Mouse (Mus musculus): Measurements from ENCODE around the gene Srp9. TPM values are rescaled to one million over a fixed set of nuclear protein-coding genes. Genes with fewer than 3 reads are reported as not detected.

The Srp9 gene
- polyA plus RNA-seq, 1 experiment from 2014 or later: 158 TPM

DNA sequence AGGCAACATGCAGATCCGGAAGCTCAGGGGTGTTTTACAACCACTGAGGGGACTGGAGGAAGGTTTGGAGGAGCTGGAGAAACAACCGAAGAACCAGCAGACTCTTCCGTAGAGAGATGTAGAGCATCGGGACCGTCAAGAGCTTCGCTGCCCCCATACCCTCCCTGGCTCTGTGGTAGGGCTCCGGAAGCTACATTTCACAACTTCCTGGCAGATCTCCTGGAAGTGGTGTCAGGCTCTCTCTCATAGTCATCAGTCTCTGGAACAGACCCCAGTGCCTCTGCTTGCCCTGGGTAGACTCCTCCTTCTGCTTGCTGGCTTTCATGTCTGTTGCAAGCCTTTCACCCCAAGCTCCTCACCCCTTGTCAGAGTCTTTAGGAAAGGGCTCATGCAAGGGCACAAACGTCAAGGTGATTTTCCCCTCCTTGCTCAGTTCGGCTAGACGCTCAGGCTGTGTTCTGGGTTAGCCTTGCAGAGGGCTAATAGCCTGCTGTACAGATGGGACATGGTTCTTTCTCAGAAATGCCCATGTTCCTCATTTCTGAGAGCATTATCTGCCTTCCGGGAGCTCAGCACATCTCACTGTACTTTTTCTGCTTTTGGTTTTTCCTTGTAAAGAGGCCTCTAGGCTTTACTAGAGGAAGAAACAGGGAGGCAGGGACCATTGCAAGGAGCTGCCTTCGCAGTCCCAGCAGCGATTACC lies 16.0 kb upstream of the Srp9 start:
- Histone ChIP-seq H3K9ac (no peak overlapping the region), H3K4me2 (no peak overlapping the region), H3K27ac (no peak overlapping the region), H3K27me3 (replicated peaks) (no peaks in the 10 kb centered on the region), H3K4me1 (peaks cover 19% of the 10 kb centered on the region), H3K36me3 (no peaks in the 10 kb centered on the region), H3K4me3 (replicated peaks) (no peak overlapping the region), H3K9me3 (no peaks in the 10 kb centered on the region)
- 66% methylated on average over 13 of the region's 13 CpGs for WGBS
- no peak for ATAC-seq (ENCODE audit: insufficient read depth, low FRiP score, low read depth)

DNA sequence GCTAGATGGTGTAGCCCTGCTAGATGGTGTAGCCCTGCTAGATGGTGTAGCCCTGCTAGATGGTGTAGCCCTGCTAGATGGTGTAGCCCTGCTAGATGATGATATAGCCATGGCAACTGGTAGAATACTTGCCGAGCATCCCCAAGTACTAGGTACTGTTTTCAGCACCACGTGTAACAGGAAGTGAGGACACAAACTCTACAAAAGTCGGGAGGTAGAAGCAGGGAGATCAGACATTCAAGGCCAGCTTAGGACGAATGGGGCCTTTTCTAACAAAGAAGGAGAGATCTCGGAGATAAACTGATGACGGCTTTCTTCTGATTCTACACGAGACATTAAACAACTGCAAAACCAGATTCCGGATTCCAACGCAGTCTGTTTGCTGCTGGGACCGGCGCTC lies 14.4 kb upstream of the Srp9 start:
- Histone ChIP-seq H3K9me3 (no peaks in the 10 kb centered on the region), H3K27ac (no peak overlapping the region), H3K4me2 (no peak overlapping the region), H3K27me3 (replicated peaks) (no peaks in the 10 kb centered on the region), H3K36me3 (no peaks in the 10 kb centered on the region), H3K4me1 (peaks cover 19% of the 10 kb centered on the region), H3K4me3 (replicated peaks) (no peak overlapping the region), H3K9ac (no peak overlapping the region)
- 83% methylated on average over 11 of the region's 11 CpGs for WGBS
- no peak for ATAC-seq (ENCODE audit: insufficient read depth, low FRiP score, low read depth)

DNA sequence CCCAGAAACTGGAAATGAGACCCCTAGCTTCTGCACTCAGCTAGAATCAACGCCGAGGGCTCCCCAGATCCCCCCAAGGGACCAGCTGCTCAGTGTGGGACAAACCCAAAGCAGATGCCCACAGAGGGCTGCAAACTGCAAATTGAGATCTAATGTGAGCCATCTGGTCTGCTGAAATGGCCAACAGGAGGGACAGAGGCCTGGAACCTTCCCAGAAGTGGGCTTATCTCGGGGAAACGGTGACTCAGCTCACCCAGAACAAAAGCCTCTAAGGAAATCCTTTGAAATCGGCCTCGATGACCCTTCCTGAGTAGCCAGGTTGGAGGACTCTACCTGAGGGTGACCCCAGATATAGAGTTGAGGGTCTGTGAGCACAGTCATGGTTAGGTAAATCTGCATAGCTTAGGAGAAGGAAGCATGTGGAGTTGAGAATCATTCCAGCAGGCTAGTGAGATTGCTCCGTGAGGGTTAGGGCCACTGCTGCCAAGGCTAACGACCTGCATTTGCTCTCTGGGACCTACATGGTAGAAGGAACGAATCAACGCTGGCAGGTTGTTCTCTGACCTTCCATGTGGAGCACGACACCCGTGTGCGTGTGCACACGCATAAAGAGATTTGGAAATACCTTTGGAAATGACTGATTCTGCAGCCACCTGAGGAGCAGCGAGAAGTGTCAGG lies 13.7 kb upstream of the Srp9 start:
- H3K27me3 ChIP-seq (replicated peaks): no peaks in the 10 kb centered on the region
- no peaks in the 10 kb centered on the region for H3K36me3 ChIP-seq
- 70% methylated on average over 15 of the region's 15 CpGs for WGBS
- no peak overlapping the region for H3K4me3 ChIP-seq (replicated peaks)
- no peak overlapping the region for H3K9ac ChIP-seq
- no peak for ATAC-seq (ENCODE audit: insufficient read depth, low FRiP score, low read depth)
- peaks cover 19% of the 10 kb centered on the region for H3K4me1 ChIP-seq
- no peak overlapping the region for H3K4me2 ChIP-seq
- H3K9me3 ChIP-seq: no peaks in the 10 kb centered on the region
- H3K27ac ChIP-seq: no peak overlapping the region

DNA sequence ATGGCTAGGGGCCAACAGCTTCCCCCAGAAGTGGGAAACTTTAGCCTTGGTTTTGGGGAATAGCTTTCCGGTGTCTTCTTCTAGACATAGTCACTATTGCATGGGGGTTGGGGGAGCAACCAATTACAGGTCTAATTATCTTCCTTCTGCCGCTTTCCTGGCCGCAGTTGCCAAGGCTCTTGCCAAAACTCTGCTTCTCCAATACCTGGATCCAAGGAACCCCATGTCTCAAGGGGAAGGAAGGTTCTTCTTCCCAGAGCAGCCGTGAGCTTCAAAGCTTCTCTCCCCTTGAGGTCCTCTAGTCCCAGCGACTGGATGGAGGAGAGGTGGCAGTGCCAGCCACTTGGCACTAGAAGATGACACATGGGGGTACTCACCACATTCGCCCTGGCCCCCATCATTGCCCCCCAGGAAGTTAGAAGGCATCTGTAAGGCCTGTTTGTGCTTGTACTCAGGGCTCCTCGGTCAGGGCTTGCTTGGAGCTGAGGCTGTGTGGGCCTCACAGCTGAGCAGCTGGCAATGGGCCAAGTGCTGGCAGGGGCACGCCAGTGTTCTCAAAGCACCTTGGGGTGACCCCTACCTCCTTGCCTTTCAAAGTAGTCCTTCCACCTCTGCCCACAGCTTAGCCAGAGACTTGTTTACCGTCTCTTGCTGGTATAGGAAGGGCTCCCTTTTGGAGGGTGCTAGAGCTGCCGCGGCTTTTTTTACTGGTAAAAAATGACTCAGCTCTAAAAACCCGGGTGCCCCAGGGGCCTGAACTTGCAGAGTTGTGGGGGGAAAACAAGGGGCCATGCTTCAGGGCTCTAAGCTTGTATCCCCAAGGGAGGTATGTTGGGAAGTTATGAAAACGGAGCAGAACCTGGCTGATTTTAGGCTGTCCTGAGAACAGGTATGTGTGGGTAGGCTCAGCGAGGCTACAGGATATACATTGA lies 12.9 kb upstream of the Srp9 start:
- ATAC-seq (ENCODE audit: insufficient read depth, low FRiP score, low read depth): peak; percentile 50
- Histone ChIP-seq H3K9me3 (no peaks in the 10 kb centered on the region), H3K4me3 (replicated peaks) (no peak overlapping the region), H3K9ac (no peak overlapping the region), H3K27me3 (replicated peaks) (no peaks in the 10 kb centered on the region), H3K27ac (peak overlapping the region; percentile 12; the same call in 1 of the 2 replicates), H3K4me2 (no peak overlapping the region), H3K4me1 (peaks cover 19% of the 10 kb centered on the region), H3K36me3 (no peaks in the 10 kb centered on the region)
- 67% methylated on average over 14 of the region's 14 CpGs for WGBS

DNA sequence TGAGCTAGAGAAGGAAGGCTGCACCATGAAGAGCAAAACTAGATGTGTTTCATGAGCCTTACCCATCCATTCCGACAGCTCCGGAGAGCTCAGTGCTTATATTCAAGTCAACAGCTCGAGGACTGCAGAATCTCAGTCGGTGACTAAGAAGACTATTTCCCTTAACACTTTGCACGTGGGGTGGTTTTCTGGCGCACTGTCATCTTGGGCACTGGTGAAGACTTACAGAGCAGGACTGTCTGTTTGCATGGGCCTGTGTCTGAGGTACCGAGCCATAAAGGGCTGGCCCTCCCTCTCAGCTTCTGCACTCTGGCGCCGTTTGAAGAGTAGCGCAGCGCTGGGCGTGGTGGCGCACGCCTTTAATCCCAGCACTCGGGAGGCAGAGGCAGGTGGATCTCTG lies 12.2 kb upstream of the Srp9 start:
- peaks cover 19% of the 10 kb centered on the region for H3K4me1 ChIP-seq
- H3K4me3 ChIP-seq (replicated peaks): no peak overlapping the region
- no peaks in the 10 kb centered on the region for H3K9me3 ChIP-seq
- no peak overlapping the region for H3K9ac ChIP-seq
- ATAC-seq (ENCODE audit: insufficient read depth, low FRiP score, low read depth): no peak
- 82% methylated on average over 15 of the region's 15 CpGs for WGBS
- no peak overlapping the region for H3K4me2 ChIP-seq
- 0 out of 2 replicates have a peak overlapping the region, but pooled peaks have one; percentile 12 for H3K27ac ChIP-seq
- H3K27me3 ChIP-seq (replicated peaks): no peaks in the 10 kb centered on the region
- H3K36me3 ChIP-seq: no peaks in the 10 kb centered on the region

DNA sequence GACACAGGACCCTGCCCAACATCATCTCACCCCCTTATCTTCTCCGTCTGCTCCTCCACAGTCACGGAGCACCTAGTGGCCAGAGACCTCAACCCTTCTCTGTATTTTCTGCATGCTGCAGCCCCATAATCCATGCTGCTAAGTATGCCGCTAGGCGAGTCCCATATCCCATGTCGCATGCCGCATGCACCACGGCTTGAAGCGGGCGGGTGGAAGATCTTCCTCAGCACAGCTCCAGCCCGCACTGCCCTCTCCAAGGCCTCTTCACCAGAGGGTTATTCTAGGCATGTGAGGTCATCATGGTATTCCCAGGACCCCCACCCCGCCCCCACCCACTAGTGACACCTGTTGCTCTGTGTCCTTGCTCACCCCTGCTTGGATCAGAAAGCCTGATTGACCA lies 11.4 kb upstream of the Srp9 start:
- H3K4me3 ChIP-seq (replicated peaks): no peak overlapping the region
- no peaks in the 10 kb centered on the region for H3K9me3 ChIP-seq
- no peaks in the 10 kb centered on the region for H3K36me3 ChIP-seq
- H3K27ac ChIP-seq: no peak overlapping the region
- WGBS: 88% methylated on average over 11 of the region's 11 CpGs
- H3K27me3 ChIP-seq (replicated peaks): no peaks in the 10 kb centered on the region
- ATAC-seq (ENCODE audit: insufficient read depth, low FRiP score, low read depth): no peak
- H3K4me1 ChIP-seq: peaks cover 19% of the 10 kb centered on the region
- H3K4me2 ChIP-seq: no peak overlapping the region
- H3K9ac ChIP-seq: no peak overlapping the region

DNA sequence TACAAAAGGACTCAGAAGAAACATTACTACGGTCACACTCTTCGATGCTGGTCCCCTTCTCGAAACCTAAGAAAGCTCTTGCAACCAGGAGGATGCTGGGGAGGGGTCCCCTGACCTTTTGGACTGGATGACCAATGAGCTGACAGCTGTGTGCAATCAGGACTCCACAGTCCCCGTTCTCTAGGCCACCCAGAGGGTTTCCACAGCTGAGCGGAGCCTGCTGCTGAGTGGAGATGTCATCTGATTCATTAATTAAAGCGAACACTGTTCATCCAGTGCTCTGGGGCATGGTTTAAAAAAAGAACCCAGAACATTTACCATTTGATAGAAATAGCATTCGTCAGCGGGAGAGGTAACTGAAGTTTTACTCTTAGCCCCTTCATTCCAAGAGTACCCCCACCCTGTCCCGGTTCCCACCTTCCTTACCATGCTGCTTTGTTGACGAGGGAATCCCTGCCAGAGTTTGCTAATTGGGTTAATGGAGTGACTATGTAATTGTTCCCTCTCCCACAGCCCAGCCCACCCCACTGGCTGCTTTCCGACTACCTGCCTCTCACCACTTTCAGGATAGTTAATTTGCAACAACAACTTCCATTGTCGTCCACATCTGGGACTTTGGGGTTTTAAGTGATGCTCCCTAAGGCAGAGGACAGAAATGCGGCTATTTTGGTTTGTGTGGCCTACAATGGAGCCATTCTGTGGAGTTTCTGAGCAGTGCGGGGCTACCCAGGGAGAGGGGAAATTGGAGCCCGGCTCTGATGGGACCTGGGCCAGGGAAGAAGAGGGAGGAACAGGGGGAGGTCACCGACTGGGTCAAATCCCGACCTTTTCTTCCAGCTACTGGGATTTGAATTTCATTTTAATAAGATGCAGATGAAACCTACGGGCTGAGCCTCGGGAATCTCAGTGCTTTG lies 10.7 kb upstream of the Srp9 start:
- H3K4me2 ChIP-seq: no peak overlapping the region
- H3K36me3 ChIP-seq: no peaks in the 10 kb centered on the region
- ATAC-seq (ENCODE audit: insufficient read depth, low FRiP score, low read depth): no peak
- WGBS: 41% methylated on average over 19 of the region's 19 CpGs
- H3K4me1 ChIP-seq: peaks cover 19% of the 10 kb centered on the region
- H3K27ac ChIP-seq: no peak overlapping the region
- no peaks in the 10 kb centered on the region for H3K9me3 ChIP-seq
- no peaks in the 10 kb centered on the region for H3K27me3 ChIP-seq (replicated peaks)
- no peak overlapping the region for H3K9ac ChIP-seq
- no peak overlapping the region for H3K4me3 ChIP-seq (replicated peaks)

DNA sequence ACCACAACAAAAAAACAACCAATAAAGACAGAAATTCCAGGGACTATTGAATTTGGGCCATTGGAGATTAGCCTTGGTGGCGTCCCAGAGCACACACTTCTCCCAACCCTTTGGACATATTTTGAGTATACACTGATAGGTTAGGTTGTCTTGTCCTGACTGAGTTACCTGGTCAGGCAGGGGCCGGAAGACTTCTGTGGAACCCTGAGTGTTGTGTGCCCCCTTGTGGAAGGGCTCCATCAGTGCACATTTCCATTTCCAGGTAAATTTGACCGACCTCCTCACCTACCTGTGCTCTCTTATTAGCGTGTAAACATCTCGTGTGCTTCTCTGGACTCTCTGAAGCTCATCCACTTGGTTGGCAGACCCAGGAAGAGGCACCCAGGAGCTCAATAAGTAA lies 9.3 kb upstream of the Srp9 start:
- Histone ChIP-seq H3K4me2 (peak overlapping the region; percentile 26; the same call in 1 of the 2 replicates), H3K9me3 (no peaks in the 10 kb centered on the region), H3K4me3 (replicated peaks) (no peak overlapping the region), H3K9ac (no peak overlapping the region), H3K27ac (no peak overlapping the region), H3K4me1 (peaks cover 19% of the 10 kb centered on the region), H3K36me3 (no peaks in the 10 kb centered on the region), H3K27me3 (replicated peaks) (no peaks in the 10 kb centered on the region)
- no peak for ATAC-seq (ENCODE audit: insufficient read depth, low FRiP score, low read depth)
- 19% methylated on average over 5 of the region's 5 CpGs for WGBS

DNA sequence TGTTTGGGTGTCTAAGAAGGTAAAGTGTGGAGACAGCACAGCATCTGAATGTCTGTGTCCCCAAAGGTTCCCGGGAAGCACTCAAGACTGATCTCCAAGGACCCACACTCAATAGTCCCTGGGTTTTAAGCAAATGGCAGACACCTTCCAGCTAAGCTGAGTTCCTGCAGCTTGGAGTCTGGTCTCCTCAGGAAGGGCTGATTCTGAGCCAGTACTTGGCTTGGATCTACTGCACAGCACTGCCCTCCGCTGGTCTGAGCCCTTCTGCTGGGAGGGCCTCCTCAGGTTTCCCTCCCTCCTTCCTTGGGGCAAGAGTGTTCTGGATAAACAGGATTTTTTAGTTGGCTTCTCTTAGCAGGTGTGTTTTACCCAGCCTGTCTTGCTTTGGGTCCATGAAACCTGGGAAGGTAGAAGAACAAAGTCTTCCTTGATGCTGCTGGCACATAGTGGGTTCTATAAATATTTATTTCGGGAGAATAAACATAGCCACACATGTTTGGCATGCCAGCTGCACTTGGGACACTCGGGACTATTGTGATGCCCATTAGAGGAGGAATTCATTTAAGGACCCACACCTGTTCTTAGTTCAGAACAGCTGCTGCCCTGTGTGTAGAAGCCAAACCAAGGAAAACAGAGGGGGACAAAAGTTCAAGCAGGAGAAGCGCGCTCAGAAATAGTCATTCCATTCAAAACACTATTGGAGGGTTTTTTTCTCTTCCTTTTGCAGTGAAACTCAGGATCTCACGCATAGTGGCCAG lies 8.7 kb upstream of the Srp9 start:
- H3K27me3 ChIP-seq (replicated peaks): no peaks in the 10 kb centered on the region
- no peaks in the 10 kb centered on the region for H3K36me3 ChIP-seq
- peak overlapping the region; percentile 26; the same call in 1 of the 2 replicates for H3K4me2 ChIP-seq
- H3K9ac ChIP-seq: no peak overlapping the region
- no peak overlapping the region for H3K4me3 ChIP-seq (replicated peaks)
- 32% methylated on average over 7 of the region's 7 CpGs for WGBS
- H3K9me3 ChIP-seq: no peaks in the 10 kb centered on the region
- H3K4me1 ChIP-seq: peaks cover 14% of the 10 kb centered on the region
- H3K27ac ChIP-seq: no peak overlapping the region
- peak; percentile 65 for ATAC-seq (ENCODE audit: insufficient read depth, low FRiP score, low read depth)

DNA sequence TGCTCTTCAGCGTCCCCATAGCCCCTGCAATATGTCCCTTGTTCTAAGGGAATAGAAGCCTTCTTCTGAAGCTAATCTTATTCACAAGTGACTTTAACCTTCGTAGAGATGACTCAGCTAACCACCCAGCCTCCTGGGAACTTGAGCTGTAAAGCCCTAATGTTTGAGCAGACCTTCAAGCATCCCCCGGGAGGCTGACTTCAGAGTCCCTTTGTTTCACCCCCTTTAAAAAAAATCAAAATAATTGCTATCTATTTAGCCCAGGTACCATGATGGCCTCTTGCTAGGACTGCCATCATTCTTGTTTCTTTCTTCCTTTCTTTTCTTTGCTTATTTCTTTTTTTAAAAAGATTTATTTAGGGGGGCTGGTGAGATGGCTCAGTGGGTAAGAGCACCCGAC lies 2.1 kb upstream of the Srp9 start:
- H3K27ac ChIP-seq: no peak overlapping the region
- no peak overlapping the region for H3K9ac ChIP-seq
- H3K9me3 ChIP-seq: no peaks in the 10 kb centered on the region
- 0 out of 2 replicates have a peak, but pooled peaks cover under 1% of the 10 kb centered on the region for H3K36me3 ChIP-seq
- 76% methylated on average over 4 of the region's 4 CpGs for WGBS
- H3K4me2 ChIP-seq: no peak overlapping the region
- no peaks in the 10 kb centered on the region for H3K27me3 ChIP-seq (replicated peaks)
- H3K4me3 ChIP-seq (replicated peaks): no peak overlapping the region
- H3K4me1 ChIP-seq: peaks cover 8% of the 10 kb centered on the region
- ATAC-seq (ENCODE audit: insufficient read depth, low FRiP score, low read depth): no peak
